Mouse (Mus musculus) kidney, embryonic 15.5 days (tissue): ENCODE measurements around the gene Calm5. TPM values are rescaled to one million over a fixed set of nuclear protein-coding genes. Genes with fewer than 3 reads are reported as not detected.
"Not testable (repeated sequence)": the region's sequence is repeated elsewhere in the genome, so short reads cannot be mapped to it uniquely, and the experiment has no call there.

ENCODE experiments used
- ATAC-seq: fragments of 200-750 bp; cut with Nextera tagmentation; replicated peaks from 2 replicates; pipeline ENCODE4 v1.8.0; 2017; ENCODE audit warnings: moderate TSS enrichment; ENCODE audit not compliant: low FRiP score
- H3K27ac ChIP-seq: fragments of 300-500 bp; sonication (generic); 2 replicates; pipeline ENCODE4 v1.5.1; 2015; ENCODE audit warnings: mild to moderate bottlenecking, inconsistent platforms
- H3K27me3 ChIP-seq: fragments of 300-500 bp; sonication (generic); 2 replicates; pipeline ENCODE4 v1.6.1; 2015; ENCODE audit warnings: inconsistent platforms
- H3K36me3 ChIP-seq: fragments of 300-500 bp; sonication (generic); 2 replicates; pipeline ENCODE4 v1.6.1; 2015; ENCODE audit warnings: inconsistent platforms
- H3K4me1 ChIP-seq: fragments of 300-500 bp; sonication (generic); 2 replicates; pipeline ENCODE4 v1.6.1; 2015; ENCODE audit warnings: inconsistent platforms
- H3K4me2 ChIP-seq: fragments of 300-500 bp; sonication (generic); 2 replicates; pipeline ENCODE4 v1.6.1; 2015; ENCODE audit warnings: moderate library complexity, mild to moderate bottlenecking, inconsistent platforms
- H3K4me3 ChIP-seq: fragments of 300-500 bp; sonication (generic); replicated peaks from 2 replicates; pipeline ENCODE4 v1.5.1; 2015; ENCODE audit warnings: mild to moderate bottlenecking, inconsistent platforms
- H3K9ac ChIP-seq: fragments of 300-500 bp; sonication (generic); 2 replicates; pipeline ENCODE4 v1.6.1; 2015; ENCODE audit warnings: mild to moderate bottlenecking, inconsistent platforms
- H3K9me3 ChIP-seq: fragments of 300-500 bp; sonication (generic); replicated peaks from 2 replicates; pipeline ENCODE4 v1.6.1; 2016; ENCODE audit warnings: inconsistent platforms
- WGBS: fragments of 180-500 bp; shearing (Covaris S2); methylation state at CpG from one replicate; pipeline ENCODE4 v1.1.7; 2015; ENCODE audit warnings: mixed read lengths; 5-methylcytosine and 5-hydroxymethylcytosine counted together
- polyA plus RNA-seq: library from polyadenylated mRNA; unstranded; fragments of >200 nt; fragmentation: Nextera tagmentation; extraction: Ambion mirVana; gene quantifications from 2 replicates; pipeline ENCODE4 v1.2.1, GENCODE M21; 2015

Gene Calm5
- not detected in 2 replicates for polyA plus RNA-seq

DNA sequence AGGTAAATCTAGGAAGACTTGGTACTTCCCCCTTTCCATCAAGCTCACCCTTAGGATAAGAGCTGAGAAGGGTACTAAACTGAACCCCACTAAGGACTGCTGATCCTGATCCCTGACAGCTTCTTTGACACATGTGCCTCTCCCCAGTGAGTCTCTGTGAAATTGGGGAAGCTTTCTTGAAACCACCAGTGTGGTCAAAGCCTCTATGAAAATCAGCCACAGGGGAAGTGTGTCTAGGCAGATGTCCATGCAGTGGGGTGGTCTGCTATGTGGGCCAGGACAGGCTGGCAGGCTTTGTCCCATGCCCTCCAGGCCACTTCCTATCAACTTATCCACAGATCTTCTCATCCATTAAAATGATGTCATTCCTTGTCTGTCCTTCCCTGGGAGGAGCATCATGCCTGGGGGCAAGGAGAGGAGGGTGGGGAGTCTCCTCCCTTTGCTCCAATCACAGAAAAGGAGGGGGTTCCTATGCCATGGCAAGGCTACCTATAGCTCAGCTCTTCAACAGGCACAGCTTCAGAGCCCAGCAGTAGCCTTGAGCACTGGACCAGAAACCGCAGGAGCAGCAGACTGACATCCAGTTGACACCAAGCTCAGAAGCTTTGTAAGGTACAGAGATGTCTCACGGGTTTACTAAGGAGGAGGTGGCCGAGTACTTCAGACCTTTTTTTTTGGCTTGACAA is at the start of gene Calm5:
TSS of gene Calm5 (plus strand) at position 526 of the 686 bp plus-strand sequence.
- 94% methylated on average over 3 of the region's 3 CpGs for WGBS
- not testable (repeated sequence) for H3K4me3 ChIP-seq

GRCm38 (mm10) chr13:3804186-3804585 is 49.8 kb upstream of the Calm5 start, which contains the start of gene Calml3:
Calml3 (minus strand) TSS chr13:3804316.
- no peak within 1 kb of the TSS for H3K4me3 ChIP-seq
- H3K9me3 ChIP-seq: no peaks in the 10 kb centered on the region
- H3K36me3 ChIP-seq: no peaks in the 10 kb centered on the region
- no peaks in the 10 kb centered on the region for H3K27me3 ChIP-seq
- 57% methylated on average over 13 of the region's 13 CpGs for WGBS
- H3K27ac ChIP-seq: peak within 1 kb of the TSS; percentile 38; the same call in 1 of the 2 replicates
- H3K4me1 ChIP-seq: peaks cover 21% of the 10 kb centered on the region; the same call in 1 of the 2 replicates
- no peak within 1 kb of the TSS for H3K4me2 ChIP-seq
- ATAC-seq: peak; percentile 87
- H3K9ac ChIP-seq: no peak within 1 kb of the TSS

More for the DNA sequence above, at the start of gene Calm5:
- not testable (repeated sequence) for H3K9me3 ChIP-seq, H3K27me3 ChIP-seq, H3K27ac ChIP-seq, H3K9ac ChIP-seq, ATAC-seq, H3K4me2 ChIP-seq, H3K36me3 ChIP-seq, H3K4me1 ChIP-seq

- H3K27me3 ChIP-seq: no peaks in the 10 kb centered on the region
- peak overlapping the region; percentile 38; the same call in 1 of the 2 replicates for H3K27ac ChIP-seq
- 47% methylated on average over 2 of the region's 2 CpGs for WGBS
- H3K36me3 ChIP-seq: no peaks in the 10 kb centered on the region
- H3K4me2 ChIP-seq: no peak overlapping the region
- H3K9ac ChIP-seq: no peak overlapping the region
- no peak overlapping the region for H3K4me3 ChIP-seq
- no peaks in the 10 kb centered on the region for H3K9me3 ChIP-seq
- no peak for ATAC-seq
- H3K4me1 ChIP-seq: peaks cover 21% of the 10 kb centered on the region; the same call in 1 of the 2 replicates
Observed at GRCm38 (mm10) chr13:3805132-3805531, 48.8 kb upstream of the Calm5 start.

DNA sequence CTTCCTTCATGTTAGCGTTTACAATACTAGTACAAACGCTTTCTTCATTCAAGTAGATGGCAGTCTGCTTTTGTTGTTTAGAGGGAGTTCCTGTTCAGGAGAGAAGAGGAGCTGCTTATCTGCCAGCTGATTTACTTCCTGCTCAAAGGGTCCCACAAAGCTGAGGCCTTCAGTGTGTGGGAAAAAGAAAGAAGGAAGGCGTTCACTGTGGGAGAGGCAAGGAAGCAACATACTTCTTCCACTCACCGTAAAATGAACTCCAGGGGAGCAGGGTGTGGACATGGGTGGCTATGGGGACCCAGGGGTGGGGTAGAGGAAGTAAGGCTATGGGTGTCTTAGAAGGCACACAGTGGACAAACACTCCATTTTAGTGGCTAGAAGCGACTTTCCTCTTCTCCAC is 48.3 kb upstream of the Calm5 start:
- H3K27me3 ChIP-seq: no peaks in the 10 kb centered on the region
- H3K27ac ChIP-seq: peak overlapping the region; percentile 38
- no peaks in the 10 kb centered on the region for H3K9me3 ChIP-seq
- H3K4me1 ChIP-seq: peaks cover 21% of the 10 kb centered on the region; the same call in 1 of the 2 replicates
- WGBS: 60% methylated on average over 5 of the region's 5 CpGs
- H3K36me3 ChIP-seq: no peaks in the 10 kb centered on the region
- H3K4me2 ChIP-seq: no peak overlapping the region
- H3K9ac ChIP-seq: no peak overlapping the region
- ATAC-seq: no peak
- H3K4me3 ChIP-seq: no peak overlapping the region

DNA sequence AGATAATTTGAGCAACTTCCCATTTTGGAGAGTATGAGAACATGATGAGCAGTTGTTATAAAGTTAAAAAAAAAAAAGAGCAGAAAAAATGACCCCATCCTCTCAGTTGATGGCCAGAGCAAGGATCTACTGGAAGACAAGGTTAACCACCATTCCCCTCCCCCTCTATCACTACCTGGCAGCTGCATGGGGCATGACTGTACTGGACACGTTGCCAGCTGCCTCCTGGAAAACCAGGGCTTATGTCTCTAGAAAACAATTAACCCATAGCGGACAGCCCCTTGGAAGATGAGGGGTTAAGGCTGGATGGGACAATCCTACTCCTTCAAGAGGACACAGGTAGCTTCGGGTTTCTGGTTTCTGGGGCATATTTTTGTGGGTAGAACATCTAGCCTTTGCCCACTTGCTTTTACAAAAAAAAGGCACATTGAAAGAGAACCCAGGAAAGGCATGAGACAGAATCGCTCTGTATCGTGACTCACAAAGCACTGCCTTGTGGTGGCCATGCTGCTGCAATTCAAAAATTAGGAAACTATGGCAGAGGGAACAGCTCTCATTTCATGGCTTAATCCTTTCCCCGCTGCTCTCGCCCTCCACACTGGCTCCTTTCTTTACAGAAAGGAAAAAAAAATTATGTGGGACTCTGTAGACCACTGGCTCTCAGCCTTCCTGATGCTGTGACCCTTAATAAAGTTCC is 46.7 kb upstream of the Calm5 start:
- no peaks in the 10 kb centered on the region for H3K27me3 ChIP-seq
- H3K4me2 ChIP-seq: no peak overlapping the region
- no peak overlapping the region for H3K9ac ChIP-seq
- 80% methylated on average over 7 of the region's 7 CpGs for WGBS
- peaks cover 17% of the 10 kb centered on the region; the same call in 1 of the 2 replicates for H3K4me1 ChIP-seq
- no peak for ATAC-seq
- H3K9me3 ChIP-seq: no peaks in the 10 kb centered on the region
- H3K27ac ChIP-seq: no peak overlapping the region
- H3K36me3 ChIP-seq: no peaks in the 10 kb centered on the region
- no peak overlapping the region for H3K4me3 ChIP-seq

DNA sequence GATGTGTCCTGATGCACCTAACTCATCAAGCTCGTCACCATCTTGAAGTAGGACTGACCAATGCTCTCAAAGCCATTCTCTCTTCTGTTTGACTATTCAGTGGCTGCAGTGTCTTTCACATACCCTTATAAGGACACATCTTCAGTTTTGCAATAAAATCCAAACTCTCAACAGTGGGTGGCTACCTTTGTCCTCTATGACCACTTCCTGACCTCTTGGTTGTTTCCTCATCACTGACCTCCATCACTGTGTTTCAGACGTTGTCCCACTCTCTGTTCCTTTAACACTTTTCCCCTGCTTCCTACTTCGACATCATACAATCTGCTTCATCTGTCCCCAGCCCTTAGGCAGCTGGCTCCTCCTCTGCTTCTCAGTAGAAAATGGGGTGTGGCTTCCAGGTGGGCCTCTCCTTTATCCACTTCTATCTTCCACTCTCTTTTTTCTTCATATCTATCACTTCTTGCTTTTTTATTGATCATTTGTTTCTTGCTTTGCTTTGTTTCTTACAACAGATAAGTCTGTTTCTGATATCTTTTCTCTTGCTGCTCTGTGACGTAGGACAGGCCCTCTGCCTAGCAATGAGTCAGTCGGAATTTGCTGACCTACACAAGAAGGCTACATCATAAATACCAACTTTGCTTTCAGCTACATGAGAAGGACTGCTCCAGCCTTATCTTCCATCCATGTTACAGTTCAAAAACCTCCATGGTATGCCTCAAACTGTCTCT is 35.8 kb upstream of the Calm5 start:
- no peak overlapping the region for H3K27ac ChIP-seq
- H3K9me3 ChIP-seq: no peaks in the 10 kb centered on the region
- no peak overlapping the region for H3K9ac ChIP-seq
- no peaks in the 10 kb centered on the region for H3K4me1 ChIP-seq
- no peaks in the 10 kb centered on the region for H3K27me3 ChIP-seq
- 70% methylated on average over 5 of the region's 5 CpGs for WGBS
- H3K4me2 ChIP-seq: no peak overlapping the region
- H3K36me3 ChIP-seq: no peaks in the 10 kb centered on the region
- H3K4me3 ChIP-seq: no peak overlapping the region
- no peak for ATAC-seq

DNA sequence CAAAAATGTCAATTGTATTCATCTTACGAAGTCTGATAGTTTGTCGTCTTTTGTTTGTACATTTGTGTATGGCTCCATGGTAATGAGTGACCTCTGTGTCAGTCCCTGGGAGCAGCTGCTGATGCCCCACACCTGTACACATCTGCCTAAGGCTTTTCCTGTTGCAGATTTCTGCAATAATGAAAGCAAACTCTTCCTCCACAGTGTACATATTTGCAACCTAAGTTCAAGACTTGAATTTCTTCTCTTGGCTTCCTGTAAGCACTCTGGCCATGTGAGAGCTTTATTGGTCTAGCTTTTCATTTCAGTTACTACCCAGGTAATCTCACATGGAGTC is 35.3 kb upstream of the Calm5 start:
- no peak overlapping the region for H3K9ac ChIP-seq
- H3K4me1 ChIP-seq: no peaks in the 10 kb centered on the region
- no peaks in the 10 kb centered on the region for H3K27me3 ChIP-seq
- H3K36me3 ChIP-seq: no peaks in the 10 kb centered on the region
- no peak overlapping the region for H3K4me3 ChIP-seq
- no peaks in the 10 kb centered on the region for H3K9me3 ChIP-seq
- no peak overlapping the region for H3K4me2 ChIP-seq
- H3K27ac ChIP-seq: no peak overlapping the region
- 88% methylated on average over 2 of the region's 2 CpGs for WGBS
- no peak for ATAC-seq

GRCm38 (mm10) chr13:3822105-3822504 is 31.9 kb upstream of the Calm5 start:
- no peaks in the 10 kb centered on the region for H3K36me3 ChIP-seq
- H3K9me3 ChIP-seq: no peaks in the 10 kb centered on the region
- no peaks in the 10 kb centered on the region for H3K27me3 ChIP-seq
- H3K4me3 ChIP-seq: no peak overlapping the region
- no peak overlapping the region for H3K4me2 ChIP-seq
- 41% methylated on average over 4 of the region's 4 CpGs for WGBS
- H3K9ac ChIP-seq: no peak overlapping the region
- H3K27ac ChIP-seq: no peak overlapping the region
- H3K4me1 ChIP-seq: no peaks in the 10 kb centered on the region
- no peak for ATAC-seq

- H3K9ac ChIP-seq: no peak overlapping the region
- no peaks in the 10 kb centered on the region for H3K4me1 ChIP-seq
- H3K36me3 ChIP-seq: no peaks in the 10 kb centered on the region
- no peaks in the 10 kb centered on the region for H3K9me3 ChIP-seq
- no peak overlapping the region for H3K4me3 ChIP-seq
- H3K27ac ChIP-seq: no peak overlapping the region
- no peaks in the 10 kb centered on the region for H3K27me3 ChIP-seq
- ATAC-seq: no peak
- no peak overlapping the region for H3K4me2 ChIP-seq
Observed at GRCm38 (mm10) chr13:3825726-3826125, 28.2 kb upstream of the Calm5 start.

DNA sequence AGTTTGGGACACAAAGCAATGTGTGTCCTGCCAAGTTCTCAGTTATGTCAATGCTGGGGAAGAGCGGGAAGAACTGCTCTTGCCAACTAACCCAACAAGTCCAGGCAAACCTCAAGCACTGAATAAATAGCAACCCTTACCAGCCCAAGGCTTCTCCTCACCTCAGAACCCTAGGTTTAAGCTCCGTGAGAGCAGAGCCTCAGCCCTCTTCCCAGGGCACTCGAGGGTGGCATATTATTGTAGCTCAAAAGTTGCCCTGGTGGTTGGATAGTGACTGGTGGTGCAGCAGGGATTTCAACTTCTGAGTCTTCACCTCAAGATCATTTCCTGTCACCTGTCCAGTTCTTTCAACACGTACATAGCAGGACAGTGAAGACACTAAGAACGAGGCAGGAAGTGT is 22.4 kb upstream of the Calm5 start:
- no peaks in the 10 kb centered on the region for H3K36me3 ChIP-seq
- H3K9me3 ChIP-seq: no peaks in the 10 kb centered on the region
- H3K9ac ChIP-seq: no peak overlapping the region
- H3K4me1 ChIP-seq: no peaks in the 10 kb centered on the region
- no peak overlapping the region for H3K4me2 ChIP-seq
- H3K27ac ChIP-seq: no peak overlapping the region
- no peak for ATAC-seq
- WGBS: 76% methylated on average over 5 of the region's 5 CpGs
- H3K27me3 ChIP-seq: no peaks in the 10 kb centered on the region
- H3K4me3 ChIP-seq: no peak overlapping the region

- no peak overlapping the region for H3K27ac ChIP-seq
- WGBS: 71% methylated on average over 1 of the region's 1 CpGs
- H3K27me3 ChIP-seq: no peaks in the 10 kb centered on the region
- ATAC-seq: 0 out of 2 replicates have a peak, but pooled peaks have one; percentile 49
- no peak overlapping the region for H3K4me2 ChIP-seq
- no peak overlapping the region for H3K9ac ChIP-seq
- H3K4me1 ChIP-seq: no peaks in the 10 kb centered on the region
- no peaks in the 10 kb centered on the region for H3K9me3 ChIP-seq
- H3K4me3 ChIP-seq: no peak overlapping the region
- H3K36me3 ChIP-seq: no peaks in the 10 kb centered on the region
Observed at GRCm38 (mm10) chr13:3831994-3832393, 22.0 kb upstream of the Calm5 start.

DNA sequence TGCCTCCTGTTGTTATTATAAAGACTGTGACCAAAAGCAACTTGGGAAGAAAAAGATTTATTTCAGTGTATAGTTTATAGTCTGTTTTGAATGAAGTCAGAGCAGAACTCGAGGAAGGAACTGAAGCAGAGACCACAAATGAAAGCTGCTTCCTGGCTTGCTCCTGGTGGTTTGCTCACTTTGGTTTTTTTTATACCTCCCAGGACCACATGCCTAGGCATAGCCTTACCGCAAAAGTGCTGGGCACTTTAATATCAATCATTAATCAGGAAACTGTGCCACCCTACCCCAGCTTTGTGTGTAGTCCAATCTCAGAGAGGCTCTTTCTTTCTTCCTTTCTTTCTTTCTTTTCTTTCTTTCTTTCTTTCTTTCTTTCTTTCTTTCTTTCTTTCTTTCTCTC is 21.5 kb upstream of the Calm5 start:
- peak; percentile 54; the same call in 1 of the 2 replicates for ATAC-seq
- Histone ChIP-seq H3K4me2 (no peak overlapping the region), H3K27me3 (no peaks in the 10 kb centered on the region), H3K36me3 (no peaks in the 10 kb centered on the region), H3K4me3 (no peak overlapping the region), H3K9me3 (no peaks in the 10 kb centered on the region), H3K4me1 (no peaks in the 10 kb centered on the region), H3K27ac (no peak overlapping the region), H3K9ac (no peak overlapping the region)
- 46% methylated on average over 2 of the region's 2 CpGs for WGBS
